ENCODE assay signal across 31 mouse cellular contexts in the genomic region with DNA sequence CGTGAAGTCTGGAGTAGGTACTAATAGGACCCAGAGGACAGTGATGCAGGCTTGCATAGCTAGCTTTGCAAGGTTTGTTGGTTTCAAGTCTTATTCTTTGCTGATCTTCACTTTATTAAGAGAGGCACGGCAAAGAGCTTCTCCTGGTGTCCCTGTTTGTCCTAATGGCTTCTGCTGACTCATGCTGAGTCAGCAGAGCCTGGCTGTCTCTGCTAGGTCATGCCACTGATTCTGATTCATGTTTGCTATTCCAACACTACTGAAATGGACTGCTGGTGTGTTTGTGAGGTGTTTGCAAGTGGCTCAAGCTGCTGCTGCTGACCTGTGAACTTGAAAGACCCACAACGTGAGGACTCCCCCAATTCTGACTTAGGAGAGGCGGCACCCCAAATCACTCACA. TPM values are rescaled to one million over a fixed set of nuclear protein-coding genes. Genes with fewer than 3 reads are reported as not detected.
DNase-seq lines count a peak whose midpoint lies in the region; ATAC-seq and TF ChIP-seq lines count a peak whose summit lies in the region.
"Had no signal": no experiment of that assay in that cellular context is flagged by ENCODE, and none has a peak within 500 bp of the region (broad histone marks: within the 10 kb centered on the region; RNA-seq: fewer than 3 reads in every experiment).

No protein-coding gene starts in this region.

- TF ChIP-seq POLR2A in CH12.LX (IDR thresholded peaks at IDR 0.05; ENCODE audit: low read depth, low read length), result no peak

- no peak overlapping the region for H3K4me3 ChIP-seq in CH12.LX (replicated peaks in 1 of 3; ENCODE audit: low read depth in 2 of 3, low read length in 2 of 3, poor library complexity in 1 of 3)
- H3K4me3 ChIP-seq in liver, embryonic 16.5 days (ENCODE audit: low read depth, low read length), result no peak overlapping the region
- H3K4me3 ChIP-seq in layer of hippocampus, adult 2 months, result no peak overlapping the region
- H3K4me3 ChIP-seq: forebrain, embryonic 10.5 days; forebrain, embryonic 15.5 days; heart, embryonic 12.5 days; hindbrain, embryonic 10.5 days; hindbrain, embryonic 15.5 days; kidney, embryonic 15.5 days; limb, embryonic 13.5 days; neural tube, embryonic 15.5 days; stomach, embryonic 15.5 days had no signal

- TF ChIP-seq RAD21 in CH12.LX (IDR thresholded peaks at IDR 0.05; ENCODE audit: low read depth, low read length), result no peak

- no peaks in the 10 kb centered on the region for H3K27me3 ChIP-seq in CH12.LX (replicated peaks)
- no peaks in the 10 kb centered on the region for H3K27me3 ChIP-seq in liver, embryonic 16.5 days (ENCODE audit: control insufficient read depth, insufficient read depth, low read depth, low read length)
- H3K27me3 ChIP-seq: forebrain, embryonic 15.5 days; heart, embryonic 12.5 days; hindbrain, embryonic 15.5 days; kidney, embryonic 15.5 days; limb, embryonic 13.5 days; neural tube, embryonic 15.5 days; Patski; stomach, embryonic 15.5 days had no signal

- TF ChIP-seq EP300 in CH12.LX (IDR thresholded peaks at IDR 0.05; ENCODE audit: low read length), result no peak

- H3K27ac ChIP-seq in CH12.LX (ENCODE audit: insufficient read depth, low read depth), result no peak overlapping the region
- no peak overlapping the region for H3K27ac ChIP-seq in liver, embryonic 16.5 days (ENCODE audit: low read length)
- H3K27ac ChIP-seq in layer of hippocampus, adult 2 months, result no peak overlapping the region
- H3K27ac ChIP-seq: forebrain, embryonic 10.5 days; forebrain, embryonic 15.5 days; hindbrain, embryonic 10.5 days; hindbrain, embryonic 15.5 days; kidney, embryonic 15.5 days; limb, embryonic 13.5 days; macrophage; neural tube, embryonic 15.5 days; stomach, embryonic 15.5 days had no signal

- H3K4me1 ChIP-seq in CH12.LX (ENCODE audit: control insufficient read depth in 1 of 2, insufficient read depth in 2 of 2), result no peaks in the 10 kb centered on the region
- peaks cover 5% of the 10 kb centered on the region for H3K4me1 ChIP-seq in liver, embryonic 16.5 days (ENCODE audit: control insufficient read depth, low read depth, low read length)
- H3K4me1 ChIP-seq: forebrain, embryonic 10.5 days; forebrain, embryonic 15.5 days; heart, embryonic 12.5 days; hindbrain, embryonic 10.5 days; hindbrain, embryonic 15.5 days; limb, embryonic 13.5 days; neural tube, embryonic 15.5 days; stomach, embryonic 15.5 days had no signal

- peaks cover 7% of the 10 kb centered on the region for H3K9me3 ChIP-seq in CH12.LX (replicated peaks; ENCODE audit: low read length)
- H3K9me3 ChIP-seq in liver, embryonic 16.5 days (replicated peaks; ENCODE audit: control insufficient read depth, low read length), result peaks cover 6% of the 10 kb centered on the region
- H3K9me3 ChIP-seq: forebrain, embryonic 10.5 days; forebrain, embryonic 15.5 days; hindbrain, embryonic 15.5 days; kidney, embryonic 15.5 days; limb, embryonic 13.5 days; neural tube, embryonic 15.5 days; stomach, embryonic 15.5 days had no signal

- H3K4me2 ChIP-seq in CH12.LX (ENCODE audit: insufficient read depth, low read depth, poor library complexity, severe bottlenecking), result no peak overlapping the region
- no peak overlapping the region for H3K4me2 ChIP-seq in liver, embryonic 16.5 days (ENCODE audit: low read depth, low read length)
- H3K4me2 ChIP-seq: forebrain, embryonic 15.5 days; heart, embryonic 12.5 days; hindbrain, embryonic 15.5 days; kidney, embryonic 15.5 days; limb, embryonic 13.5 days; neural tube, embryonic 15.5 days; stomach, embryonic 15.5 days had no signal

- H3K36me3 ChIP-seq in CH12.LX (replicated peaks in 1 of 2; ENCODE audit: control insufficient read depth in 1 of 2, insufficient read depth in 1 of 2, low read length in 1 of 2), result no peaks in the 10 kb centered on the region
- H3K36me3 ChIP-seq in liver, embryonic 16.5 days (ENCODE audit: control insufficient read depth, insufficient read depth), result no peaks in the 10 kb centered on the region
- H3K36me3 ChIP-seq: forebrain, embryonic 10.5 days; forebrain, embryonic 15.5 days; heart, embryonic 12.5 days; hindbrain, embryonic 10.5 days; hindbrain, embryonic 15.5 days; kidney, embryonic 15.5 days; limb, embryonic 13.5 days; neural tube, embryonic 15.5 days; stomach, embryonic 15.5 days had no signal

- WGBS in liver, embryonic 16.5 days (ENCODE audit: insufficient replicate concordance), result 72% methylated on average over 4 of the region's 4 CpGs

- no peak for TF ChIP-seq CTCF in CH12.LX (conservative IDR thresholded peaks at IDR 0.05 in 1 of 2, IDR thresholded peaks at IDR 0.05 in 1 of 2; ENCODE audit: low read depth in 2 of 2, low read length in 2 of 2)
- TF ChIP-seq CTCF in layer of hippocampus, adult 2 months (conservative IDR thresholded peaks at IDR 0.05), result no peak

- H3K9ac ChIP-seq in CH12.LX (ENCODE audit: insufficient read depth, low read depth), result no peak overlapping the region
- H3K9ac ChIP-seq in liver, embryonic 16.5 days (ENCODE audit: low read depth, low read length), result no peak overlapping the region
- H3K9ac ChIP-seq: forebrain, embryonic 15.5 days; heart, embryonic 12.5 days; hindbrain, embryonic 15.5 days; kidney, embryonic 15.5 days; limb, embryonic 13.5 days; neural tube, embryonic 15.5 days; stomach, embryonic 15.5 days had no signal

- in situ Hi-C loops in CH12.LX (cut with MboI; ENCODE audit: low pct_ligation_motif_present, low pct_unique_long_range_greater_than_20kb, low sequenced_read_pairs), result no loop called here

- no peaks in the 10 kb centered on the region for H3K79me2 ChIP-seq in CH12.LX (replicated peaks; ENCODE audit: control insufficient read depth, extremely low read depth, insufficient read depth, poor library complexity, severe bottlenecking)

- peak; percentile 6 for DNase-seq in adrenal gland, adult 2 months
- DNase-seq in adrenal gland, postnatal 4 days (ENCODE audit: low spot score in 2 of 2), result no peak
- DNase-seq in CH12.LX (ENCODE audit: extremely low read depth) (no peak), R1 (ENCODE audit: low read depth, low spot score) (peak; percentile 34)
- no peak for DNase-seq in layer of hippocampus, adult 2 months (ENCODE audit: low spot score in 2 of 2)
- DNase-seq: cerebellum, adult 11 months; cerebellum, adult 9-10 months; cerebellum, postnatal 36 days; gastrocnemius, postnatal 36 days; heart, adult 18-20 months; kidney, adult 11 months; kidney, postnatal 25 days; lung, adult 18-20 months; lung, postnatal 10 days; midbrain, embryonic 14.5 days; retina, postnatal 1 day; right cerebral cortex, postnatal 14 days had no signal

- dilution Hi-C loops in CH12.LX (cut with MboI; ENCODE audit: extremely low pct_ligation_motif_present, extremely low pct_unique_long_range_greater_than_20kb, low sequenced_read_pairs), result no loop called here

- ATAC-seq in liver, embryonic 16.5 days (ENCODE audit: low read depth), result 0 out of 2 replicates have a peak, but pooled peaks have one; percentile 38
- no peak for ATAC-seq in megakaryocyte, adult 5-6 weeks (ENCODE audit: poor library complexity, severe bottlenecking)
- ATAC-seq: forebrain, embryonic 15.5 days; inflammation-experienced regulatory T-cells, adult 6 months; Patski had no signal

TF ChIP-seq in CH12.LX, 34 proteins besides CTCF, POLR2A, EP300 and RAD21:
- TF ChIP-seq MAFK (IDR thresholded peaks at IDR 0.05; ENCODE audit: insufficient replicate concordance, low read length) (peak; percentile 82), JUN (IDR thresholded peaks at IDR 0.05; ENCODE audit: insufficient read depth, low read depth, low read length) (no peak)

RNA-seq across cellular contexts. Expression of a gene that starts 58.1 kb away (rescaled TPM):
- total RNA-seq in adrenal gland, adult 2 months (2021), result 100 to 1,000 TPM; 122 to 124 TPM
- polyA plus RNA-seq in adrenal gland, adult 2 months (2012; rRNA removed), result 16.4 and 22.3 TPM in 2 replicates
- total RNA-seq in adrenal gland, postnatal 4 days (2021), result 100 to 1,000 TPM; 103 to 115 TPM
- total RNA-seq in CH12.LX (2012; rRNA removed) (33.2 and 37.7 TPM in 2 replicates), CH12.LX (2014; rRNA removed) (39.5 and 39.9 TPM in 2 replicates)
- 47.8 and 49.6 TPM in 2 replicates for polyA plus RNA-seq in CH12.LX (2012; ENCODE audit: insufficient read length, low read depth)
- 45.5 and 46.1 TPM in 2 replicates for polyA plus RNA-seq in liver, embryonic 16.5 days (2015; fragmentation: Nextera tagmentation; extraction: Ambion mirVana)
- 100 to 1,000 TPM; 117 to 120 TPM for total RNA-seq in layer of hippocampus, adult 2 months (2021)
- 42.9 and 46.0 TPM in 2 replicates for total RNA-seq in megakaryocyte, adult 5-6 weeks (2015)
- total RNA-seq in megakaryocyte, adult 5-6 weeks (2017), result 40.0 and 41.4 TPM in 2 replicates

Comparison
In these comparisons a context has a peak if more than half of its experiments do, and no peak if none do; other contexts are left out.
1. DNase-seq: peak in adrenal gland, adult 2 months (single experiment) and R1 (single experiment); none in adrenal gland, postnatal 4 days (0 of 2), CH12.LX (single experiment) and layer of hippocampus, adult 2 months (0 of 2).